Mouse (Mus musculus) left cerebral cortex, adult 18-20 months (tissue): ENCODE data around the gene Sucnr1. TPM values are rescaled to one million over a fixed set of nuclear protein-coding genes. Genes with fewer than 3 reads are reported as not detected.
A peak's percentile ranks its signal among the peaks of the same experiment; 100 is the strongest.
"Not testable (repeated sequence)": the region's sequence is repeated elsewhere in the genome, so short reads cannot be mapped to it uniquely, and the experiment has no call there.

Experiments used
- DNase-seq, 2 experiments: peaks; one replicate each; pipeline ENCODE4 v3.0.0; 2021 to 2022; ENCODE audit warnings: low spot score in 2 of 2, mixed read lengths in 1 of 2
- long read RNA-seq, 2 experiments: library from polyadenylated mRNA; stranded (forward); transcript quantifications; one replicate each; pipeline ENCODE4 v2.0.0; 2021
- total RNA-seq, 2 experiments: library from RNA; stranded (reverse); gene quantifications; 2 replicates each; pipeline ENCODE4 v1.2.3; 2021

The Sucnr1 gene
- not detected for total RNA-seq
- long read RNA-seq, experiment 1: 0 reads
- long read RNA-seq, experiment 2: 0 reads

DNA sequence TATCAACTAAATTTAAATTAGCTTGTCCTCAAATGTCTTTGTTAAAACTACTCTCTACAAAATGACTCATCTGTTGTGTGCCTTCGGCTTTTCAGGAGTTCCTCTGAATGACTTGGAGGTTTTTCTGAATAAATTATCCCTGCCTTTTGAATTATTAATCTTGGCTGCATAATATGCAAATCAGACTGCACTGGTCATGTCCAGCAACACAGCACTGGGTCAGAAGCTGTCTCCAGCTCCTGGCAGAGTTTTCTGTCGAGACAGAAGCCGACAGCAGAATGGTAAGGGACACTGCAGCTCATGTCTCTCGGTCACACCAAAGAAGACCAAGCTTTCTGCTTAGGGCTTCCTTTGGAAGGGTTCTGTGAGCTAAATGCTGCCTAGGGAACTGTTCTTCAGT is at the start of gene Sucnr1:
Sucnr1 (plus strand) TSS at position 222 of the 400 bp plus-strand sequence.
- DNase-seq: peak in 1 of 2 experiments; percentile 2

DNA sequence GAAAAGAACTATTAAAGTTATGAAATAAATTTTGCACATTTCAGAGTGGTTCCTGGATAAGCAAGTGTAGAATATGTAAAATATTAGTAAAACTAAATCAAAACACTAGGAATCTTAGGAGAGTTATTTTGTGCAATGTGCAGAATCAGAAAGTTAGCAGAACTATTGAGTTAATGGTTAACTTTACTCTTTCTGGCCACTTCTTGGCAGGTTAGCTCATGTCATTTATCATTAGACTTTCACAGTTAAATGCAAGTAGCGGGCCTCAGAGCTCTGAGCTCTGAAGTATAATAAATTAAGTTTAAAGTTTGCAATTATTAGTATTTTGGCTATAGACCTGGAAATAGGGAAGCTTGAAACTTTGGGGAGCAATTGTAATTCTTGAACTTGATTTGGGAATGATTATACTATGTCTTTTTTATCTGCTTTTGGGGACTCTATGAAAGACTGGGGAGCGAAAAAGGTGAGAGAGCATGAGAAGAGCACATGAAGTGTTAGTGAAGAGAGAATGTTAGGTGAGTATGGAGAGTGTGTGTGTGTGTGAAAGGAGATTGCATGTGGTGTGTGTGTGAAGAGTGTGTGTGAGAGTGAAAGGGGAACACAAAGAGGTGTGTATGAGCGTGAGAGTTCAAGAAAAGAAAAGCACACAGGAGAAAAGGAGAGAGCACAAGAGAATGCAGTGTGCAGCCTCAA is 35.3 kb upstream of the Sucnr1 start:
- no peak for DNase-seq

DNA sequence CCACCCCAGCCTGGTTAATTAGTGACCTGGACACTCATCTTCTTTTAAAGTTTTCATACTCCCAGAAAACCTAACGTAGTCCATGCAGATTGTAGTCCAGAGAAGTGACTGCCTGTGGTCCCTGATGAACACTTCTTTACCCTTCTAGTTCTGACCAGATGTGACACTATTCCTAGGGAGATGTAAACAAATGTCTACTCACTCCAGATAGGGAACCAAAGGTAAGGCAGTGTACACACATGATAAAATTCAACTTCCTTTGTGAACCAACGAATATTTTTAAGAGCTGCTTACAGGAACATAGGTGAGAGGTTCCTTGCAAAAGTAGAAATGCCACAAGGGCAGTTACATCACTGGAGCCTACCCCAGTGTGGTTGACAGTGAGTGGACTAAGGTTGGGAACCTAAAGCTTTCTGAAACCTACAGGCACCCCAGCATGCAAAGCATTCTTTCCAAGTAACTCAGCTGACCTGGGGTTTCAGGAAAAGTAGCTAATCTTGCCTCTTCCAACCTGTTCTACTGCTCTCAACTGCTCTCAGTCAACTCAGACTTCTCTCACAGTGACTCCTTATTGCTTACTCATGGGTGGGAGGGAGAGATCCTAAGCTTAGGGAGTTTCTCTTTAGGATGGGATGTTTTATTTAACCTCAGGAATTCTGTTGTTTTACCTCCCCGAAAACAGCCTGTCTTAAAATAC is 28.3 kb upstream of the Sucnr1 start:
- no peak for DNase-seq

DNA sequence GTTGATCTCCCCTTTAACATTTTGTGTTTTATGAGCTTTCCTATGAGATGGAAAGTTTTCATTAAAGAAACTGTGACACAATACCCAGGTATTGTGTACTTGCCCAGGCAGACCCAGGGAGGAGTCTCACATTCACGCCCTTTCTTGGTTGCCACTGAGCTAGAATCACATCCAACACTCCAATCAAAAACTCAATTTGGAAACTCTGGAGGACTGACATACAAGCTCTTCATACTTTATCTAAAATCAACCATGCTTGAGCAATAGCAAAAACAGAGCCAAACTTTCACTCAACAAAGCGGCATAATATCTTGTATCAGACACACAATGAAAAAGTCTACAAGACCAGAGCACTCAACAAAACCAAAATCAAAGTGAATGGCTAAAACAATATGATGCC is 27.7 kb upstream of the Sucnr1 start:
- DNase-seq: no peak

DNA sequence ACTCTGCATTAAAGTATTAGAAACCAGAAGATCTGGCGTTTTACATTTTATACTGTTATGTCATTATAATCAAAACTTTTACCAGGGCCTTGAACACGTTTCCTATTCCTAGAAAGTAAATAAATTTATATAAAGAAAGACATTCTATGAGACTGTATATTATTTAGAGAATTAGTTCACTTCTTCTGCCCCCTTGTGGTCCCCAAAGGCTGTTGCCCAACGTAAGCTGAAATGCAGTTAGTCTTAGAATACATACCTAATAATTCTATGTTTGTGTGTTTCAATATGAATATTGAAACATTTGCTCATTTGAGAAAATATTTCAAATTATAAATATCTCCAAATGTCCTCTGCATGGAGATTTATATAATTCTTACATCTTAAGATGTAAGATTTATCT is 25.2 kb upstream of the Sucnr1 start:
- DNase-seq: peak in 1 of 2 experiments; percentile 10

DNA sequence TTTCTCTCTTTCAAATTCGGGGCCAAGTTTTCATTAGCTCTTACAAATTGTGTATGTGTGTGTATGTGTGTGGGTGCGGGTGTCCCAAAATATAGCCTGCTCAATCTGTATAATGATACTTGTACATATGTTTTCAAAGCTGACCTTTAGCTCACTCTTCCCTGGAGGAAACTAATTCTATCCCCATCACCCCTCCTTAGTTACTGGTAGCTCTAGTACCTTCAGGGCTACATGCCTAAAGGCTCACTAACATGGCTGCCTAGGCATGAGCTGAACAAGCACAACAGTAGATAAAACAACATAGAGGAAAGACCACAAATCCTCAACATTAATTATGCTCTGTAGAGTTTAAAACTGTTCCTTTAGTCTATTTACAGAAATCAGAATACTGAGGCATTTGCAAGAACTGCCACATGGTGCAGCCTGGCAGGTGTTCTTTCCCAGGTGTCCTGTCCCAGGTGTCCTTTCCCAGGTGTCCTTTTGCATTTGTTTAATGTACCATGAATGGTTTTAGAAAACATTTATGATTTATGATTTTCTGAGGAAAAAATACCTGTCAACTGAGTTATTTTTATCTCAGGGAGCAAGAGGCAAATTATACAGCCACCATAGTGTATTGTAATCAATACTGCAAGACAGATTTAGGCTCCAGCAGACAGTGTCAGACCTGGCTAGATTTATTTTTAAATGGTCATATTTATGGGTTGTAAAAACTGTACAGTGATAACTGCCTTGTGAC is 24.4 kb upstream of the Sucnr1 start:
- no peak for DNase-seq

DNA sequence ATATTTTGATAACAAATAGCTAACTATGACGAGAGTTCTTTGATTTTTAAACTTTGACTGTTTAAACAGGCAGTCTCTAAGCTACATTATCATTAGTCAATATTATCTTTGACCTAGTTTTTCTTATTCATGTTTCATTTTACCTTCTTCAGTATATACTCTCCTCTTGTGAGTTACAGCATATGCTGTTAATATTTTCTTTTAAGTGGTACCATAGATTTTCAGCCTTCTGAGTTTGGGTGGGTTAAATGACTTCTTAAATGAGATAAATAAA is 23.9 kb upstream of the Sucnr1 start:
- no peak for DNase-seq

DNA sequence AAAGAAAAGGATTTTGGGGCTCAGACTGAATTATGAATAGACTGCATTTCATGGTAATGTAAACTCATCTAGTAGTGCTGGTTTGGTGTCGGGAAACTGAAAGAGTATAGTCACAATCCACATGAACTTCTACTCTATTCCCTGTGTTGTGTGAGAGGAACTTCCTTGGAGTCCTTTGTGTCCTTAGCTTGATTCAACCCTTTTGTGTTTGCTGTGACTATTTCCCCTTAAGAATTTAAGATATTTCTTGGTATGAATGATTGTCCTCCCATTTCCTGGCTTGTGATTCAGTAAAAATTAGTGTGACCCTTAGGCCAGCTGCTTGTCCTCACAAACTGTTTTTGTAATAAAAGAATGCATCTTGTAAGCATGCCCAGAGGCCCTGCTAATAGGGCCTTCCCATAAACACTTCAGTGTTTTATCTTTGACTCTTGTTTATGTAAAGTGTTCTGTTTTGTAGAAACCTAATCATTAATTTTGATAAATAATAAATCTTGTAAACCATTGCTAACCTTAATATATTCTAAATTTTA is 2.7 kb upstream of the Sucnr1 start:
- no peak for DNase-seq

DNA sequence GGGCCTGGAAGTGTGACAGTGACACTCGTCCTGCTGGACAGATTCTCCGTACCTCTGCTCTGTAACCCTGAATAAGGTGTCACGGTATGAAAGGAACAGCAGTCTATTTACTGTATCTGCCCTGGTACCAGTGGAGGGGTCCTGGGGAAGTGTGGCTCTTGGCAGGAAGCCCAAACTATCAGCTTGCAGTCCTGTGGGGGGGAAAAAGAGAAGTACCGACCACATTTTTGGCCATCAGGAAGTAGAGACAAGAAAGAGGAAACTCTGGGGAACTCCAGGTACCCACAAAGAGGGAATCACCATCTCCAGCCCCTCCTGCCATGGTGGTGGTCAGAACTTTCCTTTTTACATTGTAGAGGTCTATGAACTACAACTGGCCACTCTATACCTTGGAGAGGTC is 1.1 kb upstream of the Sucnr1 start:
- DNase-seq: no peak

DNA sequence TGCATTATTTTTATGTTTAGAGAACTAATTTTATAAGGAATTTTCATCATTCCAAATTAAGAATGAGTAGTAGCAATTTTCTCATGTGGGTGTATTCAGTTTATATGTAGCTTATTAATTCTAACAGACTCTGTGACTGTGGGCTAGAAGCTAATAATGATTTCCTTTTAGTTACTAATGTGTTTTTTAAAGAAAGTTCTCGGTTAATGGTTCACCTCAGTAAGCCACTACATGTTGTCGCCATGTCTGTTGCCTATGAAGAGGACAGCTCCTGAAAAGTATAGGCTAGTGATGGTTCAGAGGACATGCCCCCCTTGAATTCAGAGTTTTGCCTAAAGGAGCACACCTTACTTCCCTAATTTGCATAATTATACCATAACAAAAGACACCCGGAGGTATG is 1.1 kb downstream of the Sucnr1 start:
- DNase-seq: no peak

DNA sequence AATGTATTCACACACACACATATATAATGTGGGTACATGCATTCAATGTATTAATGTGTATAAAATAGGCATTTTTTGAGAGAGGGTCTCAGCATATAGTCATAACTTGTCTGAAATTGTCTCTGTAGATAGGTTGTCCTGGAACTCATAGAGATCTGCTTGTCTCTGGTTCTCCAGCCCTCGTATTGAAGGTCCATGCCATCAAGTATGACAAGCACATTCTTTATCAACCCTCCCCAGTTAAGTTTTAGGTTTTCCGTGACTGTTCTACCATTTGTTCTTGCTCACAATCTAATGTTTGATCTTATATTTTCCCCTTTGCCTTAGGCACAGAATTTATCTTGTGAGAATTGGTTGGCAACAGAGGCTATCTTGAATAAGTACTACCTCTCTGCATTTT is 4.1 kb downstream of the Sucnr1 start:
- no peak for DNase-seq

DNA sequence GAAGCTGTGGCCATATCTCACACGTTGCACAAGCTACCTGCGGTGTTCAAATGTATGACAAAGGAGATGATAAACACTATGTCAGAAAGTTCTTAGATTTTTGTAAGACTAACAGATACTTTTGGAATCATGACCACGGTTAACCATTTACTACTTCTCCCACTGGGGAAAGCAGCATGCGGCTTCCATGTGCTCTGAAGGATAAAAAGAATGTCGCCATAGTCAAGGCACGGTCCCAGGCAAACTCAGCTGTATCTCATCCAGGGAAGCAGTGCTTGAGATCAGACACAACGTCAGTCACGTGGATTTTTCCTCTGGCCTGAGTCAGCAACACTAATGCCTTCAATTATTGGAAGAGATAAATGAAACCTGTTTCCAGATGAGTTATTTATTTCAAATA is 9.7 kb downstream of the Sucnr1 start:
- DNase-seq: no peak

DNA sequence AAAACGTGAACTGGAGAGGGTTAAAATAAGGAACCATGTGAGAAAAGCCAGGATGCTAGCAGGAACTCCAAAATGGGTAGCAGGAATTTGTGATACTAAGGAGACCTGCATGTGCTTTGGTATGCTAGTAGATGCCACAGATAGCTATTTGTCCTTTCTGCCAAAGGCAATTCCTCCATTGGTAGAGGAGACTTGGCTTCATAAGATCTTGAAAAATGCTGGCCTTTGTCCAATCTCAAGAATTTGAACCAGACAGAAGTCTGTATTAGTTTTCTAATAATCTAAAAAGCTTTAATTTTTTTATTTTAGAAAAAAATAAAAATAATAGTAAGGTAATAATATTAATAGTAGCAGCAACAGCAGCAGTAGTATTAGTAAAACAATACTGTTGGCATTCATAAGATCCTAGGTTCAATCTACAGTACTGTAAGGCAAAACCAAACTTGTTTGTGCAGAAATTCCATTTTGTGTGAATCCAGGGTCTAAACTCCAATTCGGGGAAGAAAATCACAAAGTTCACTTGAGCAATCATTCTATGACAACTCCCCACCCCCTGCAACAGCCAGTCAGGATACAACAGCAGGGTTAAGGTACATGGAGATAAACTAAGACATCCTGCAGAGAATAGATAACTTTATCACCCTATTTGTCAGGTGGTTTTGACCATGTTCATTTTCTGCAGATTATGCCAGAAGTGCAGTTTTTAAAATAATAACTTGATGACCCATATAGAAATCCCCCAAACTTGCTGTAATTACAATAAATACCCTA is 12.9 kb downstream of the Sucnr1 start:
- DNase-seq: no peak

DNA sequence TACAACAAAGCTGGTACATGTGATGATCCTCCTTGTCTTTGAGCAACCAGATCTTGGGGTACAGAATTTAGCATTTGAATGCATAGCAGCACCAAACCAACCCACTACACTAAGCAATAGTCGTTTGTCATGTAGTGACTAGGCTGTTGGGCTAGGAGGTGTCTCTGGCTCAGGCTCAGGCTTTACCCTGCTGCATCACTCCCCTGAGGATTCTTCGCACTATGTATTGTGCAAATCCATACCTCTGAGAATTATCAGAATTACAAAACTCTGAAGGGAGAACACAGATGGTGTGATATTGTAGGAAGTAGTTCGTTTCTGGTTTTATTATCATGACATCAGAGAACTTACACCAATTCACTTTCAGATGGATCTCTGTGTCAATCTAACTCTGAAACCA is 15.3 kb downstream of the Sucnr1 start:
- no peak for DNase-seq

DNA sequence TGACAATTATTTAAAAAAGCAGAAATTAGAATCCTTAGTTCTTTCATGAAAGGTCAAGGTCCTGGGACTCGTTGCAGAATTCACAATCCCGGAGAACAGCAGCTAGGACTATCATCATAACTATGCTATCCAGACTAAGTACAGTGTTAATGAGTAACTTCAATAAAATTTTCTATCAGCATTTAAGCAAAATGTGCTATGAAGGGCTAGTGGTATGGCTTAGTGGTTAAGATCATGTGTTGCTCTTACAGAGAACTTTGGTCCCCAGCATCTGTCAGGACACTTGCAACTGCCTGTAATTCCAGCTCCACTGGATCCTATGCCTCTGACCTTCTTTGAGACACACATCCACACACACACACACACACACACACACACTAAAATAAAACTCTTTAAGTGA is 15.8 kb downstream of the Sucnr1 start:
- DNase-seq: no peak

DNA sequence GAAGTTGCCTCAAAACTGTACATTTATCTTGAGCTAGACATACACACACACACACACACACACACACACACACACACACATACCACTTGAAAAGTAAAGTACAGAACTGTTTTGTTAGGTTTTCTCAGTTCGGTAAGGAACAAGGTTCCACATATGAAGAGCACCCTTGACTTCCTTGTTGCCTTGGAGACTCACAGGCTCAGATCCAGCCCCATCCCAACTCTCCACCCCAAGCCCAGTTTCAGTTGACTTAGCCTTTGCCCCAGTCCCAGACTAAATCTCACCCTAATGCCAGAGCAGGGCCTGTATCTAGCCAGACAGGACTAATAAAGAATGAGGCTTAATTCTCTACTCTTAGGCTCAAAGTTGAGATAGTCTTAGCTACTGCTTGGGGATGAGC is 16.9 kb downstream of the Sucnr1 start:
- DNase-seq: no peak

DNA sequence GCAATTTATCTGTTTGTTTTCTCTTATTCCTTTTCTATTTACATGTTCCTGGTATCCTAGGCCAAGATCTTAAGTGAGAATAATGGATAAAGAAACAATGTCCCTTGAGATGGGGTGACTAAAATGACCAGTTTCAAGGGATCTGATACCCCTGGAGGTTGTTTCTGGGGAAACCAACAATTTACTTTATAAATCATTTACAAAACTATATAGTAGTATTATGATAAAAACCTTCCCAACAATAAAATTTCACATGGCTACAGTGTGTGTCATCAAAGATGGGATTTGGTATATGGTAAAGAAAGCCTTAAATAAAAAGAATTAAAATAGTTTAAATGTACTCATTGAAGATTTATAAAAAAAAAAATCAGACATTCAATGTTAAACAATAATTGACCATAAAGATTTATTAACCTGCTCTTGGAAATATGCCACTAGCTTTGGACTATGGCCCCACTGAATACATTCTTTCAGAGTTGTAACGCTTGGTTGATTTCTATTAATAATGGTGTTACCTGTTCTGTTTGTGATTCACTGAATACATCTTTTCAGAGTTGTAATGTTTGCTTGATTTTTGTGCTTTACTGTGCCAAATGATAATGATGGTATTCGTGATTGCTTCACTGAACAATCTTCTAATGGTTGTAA is 22.9 kb downstream of the Sucnr1 start:
- DNase-seq: no peak

DNA sequence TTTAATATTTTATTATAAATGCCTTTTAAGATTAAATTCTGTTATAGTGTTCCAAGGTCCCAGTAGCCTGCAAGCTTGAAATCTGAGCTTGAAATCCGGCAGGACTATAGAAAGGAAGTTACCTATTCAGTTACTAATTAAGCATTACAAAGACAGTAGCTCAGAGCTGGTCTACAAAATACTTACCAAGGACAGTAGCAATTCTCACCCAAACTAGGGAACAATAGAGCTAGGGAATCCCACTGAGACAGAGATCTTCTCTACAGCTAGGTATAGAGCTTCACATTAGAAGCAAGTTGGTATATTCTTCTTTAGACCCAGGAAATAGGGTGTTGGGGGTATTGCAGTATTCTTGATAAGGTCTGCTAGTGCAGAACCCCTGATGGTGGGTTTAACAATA is 24.8 kb downstream of the Sucnr1 start:
- not testable (repeated sequence) for DNase-seq

DNA sequence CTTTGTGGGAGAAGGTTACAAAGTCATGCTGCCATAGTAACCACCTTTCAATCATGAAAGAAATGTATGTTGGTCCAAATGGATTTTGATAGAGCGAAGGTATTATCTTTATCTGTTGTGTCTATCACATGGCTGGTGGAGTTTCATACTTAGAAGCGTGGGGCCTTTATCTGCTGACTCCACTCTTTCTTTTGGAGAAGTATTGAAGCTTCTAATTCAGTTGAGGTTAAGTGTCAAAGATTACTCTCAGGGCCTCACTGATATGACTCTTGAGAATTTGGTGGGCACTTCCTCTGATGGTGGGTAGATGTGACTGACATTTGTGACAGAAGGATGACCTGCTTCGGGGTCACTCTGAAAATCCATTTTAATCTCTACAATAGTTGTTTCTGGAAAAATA is 26.1 kb downstream of the Sucnr1 start:
- no peak for DNase-seq

DNA sequence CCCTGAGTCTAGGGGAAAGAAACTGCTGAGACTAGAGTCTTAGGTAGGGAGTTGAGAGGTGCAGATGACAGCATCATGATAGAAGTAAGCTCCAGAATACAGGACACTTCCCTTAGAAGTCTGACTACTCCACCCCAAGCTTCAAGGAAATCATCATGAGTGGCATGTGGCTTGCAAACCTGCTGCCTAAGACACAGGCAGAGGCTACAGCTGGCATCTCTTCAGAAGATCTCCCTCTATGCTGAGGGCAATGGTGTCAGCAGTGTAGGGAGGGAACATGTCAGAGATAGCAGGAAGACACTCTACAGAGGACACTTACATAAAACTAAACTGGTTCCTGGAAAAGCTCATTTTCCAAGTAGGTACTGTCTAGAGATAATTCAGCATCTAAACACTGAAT is 27.1 kb downstream of the Sucnr1 start:
- DNase-seq: no peak

DNA sequence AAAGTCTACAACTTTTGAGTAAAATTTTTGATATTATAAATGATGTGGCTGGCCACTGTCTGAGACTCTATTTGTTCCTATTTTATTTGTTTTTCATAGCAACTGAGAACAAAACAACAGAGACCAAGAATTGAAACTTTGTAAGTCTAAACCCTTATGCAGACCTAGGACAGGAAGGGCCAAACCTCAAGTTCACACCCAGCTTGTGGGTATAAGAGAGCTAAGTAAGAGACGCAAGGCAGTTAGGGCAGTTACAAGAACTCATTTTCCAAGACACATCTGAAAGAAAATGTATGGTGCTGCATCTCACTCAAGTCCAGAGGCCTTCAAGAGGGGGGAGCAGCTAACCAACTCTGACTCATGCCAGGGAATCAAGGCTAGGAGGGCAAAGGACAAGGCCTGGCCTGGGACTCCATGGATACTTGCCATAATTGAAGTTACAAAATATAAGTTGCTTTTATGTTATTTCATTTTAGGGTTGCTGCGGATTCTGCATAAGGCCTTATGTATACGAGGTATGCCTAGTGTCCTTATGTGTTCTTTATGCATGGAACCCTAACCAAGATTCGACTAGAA is 29.6 kb downstream of the Sucnr1 start:
- no peak for DNase-seq
